Mouse (Mus musculus): ENCODE results near the gene Scn2b. TPM values are rescaled to one million over a fixed set of nuclear protein-coding genes. Genes with fewer than 3 reads are reported as not detected.
A peak's percentile ranks its signal among the peaks of the same experiment; 100 is the strongest.

Gene Scn2b
- polyA plus RNA-seq, 1 experiment: 0.58 TPM

GRCm38 (mm10) chr9:45088040-45088439 lies 29.5 kb upstream of the Scn2b start:
- Histone ChIP-seq H3K4me1 (ENCODE audit: control insufficient read depth, insufficient read depth, low read length) (no peaks in the 10 kb centered on the region), H3K36me3 (ENCODE audit: control insufficient read depth, insufficient read depth, low read length) (no peaks in the 10 kb centered on the region), H3K27me3 (replicated peaks; ENCODE audit: control insufficient read depth, insufficient read depth, low read length) (no peaks in the 10 kb centered on the region), H3K4me3 (ENCODE audit: insufficient read depth, low read depth, low read length) (no peak overlapping the region), H3K27ac (ENCODE audit: insufficient read depth, low read depth, low read length) (no peak overlapping the region)
- DNase-seq: no peak
- TF ChIP-seq CTCF (conservative IDR thresholded peaks at IDR 0.05; ENCODE audit: insufficient read depth, insufficient read length, low read depth, low read length) (no peak), POLR2A (IDR thresholded peaks at IDR 0.05; ENCODE audit: low read depth, low read length) (no peak)

GRCm38 (mm10) chr9:45090811-45091210 lies 26.8 kb upstream of the Scn2b start:
- 73% methylated on average over 3 of the region's 3 CpGs for WGBS
- no peaks in the 10 kb centered on the region for H3K36me3 ChIP-seq (ENCODE audit: control insufficient read depth, insufficient read depth, low read length)
- TF ChIP-seq CTCF (conservative IDR thresholded peaks at IDR 0.05; ENCODE audit: insufficient read depth, insufficient read length, low read depth, low read length) (0 out of 2 replicates have a peak, but pooled peaks have one; percentile 10), POLR2A (IDR thresholded peaks at IDR 0.05; ENCODE audit: low read depth, low read length) (no peak)
- H3K27me3 ChIP-seq (replicated peaks; ENCODE audit: control insufficient read depth, insufficient read depth, low read length): no peaks in the 10 kb centered on the region
- no peak overlapping the region for H3K4me3 ChIP-seq (ENCODE audit: insufficient read depth, low read depth, low read length)
- no peak overlapping the region for H3K27ac ChIP-seq (ENCODE audit: insufficient read depth, low read depth, low read length)
- DNase-seq: no peak
- H3K4me1 ChIP-seq (ENCODE audit: control insufficient read depth, insufficient read depth, low read length): no peaks in the 10 kb centered on the region

- Histone ChIP-seq H3K4me1 (ENCODE audit: control insufficient read depth, insufficient read depth, low read length) (no peaks in the 10 kb centered on the region), H3K27ac (ENCODE audit: insufficient read depth, low read depth, low read length) (0 out of 2 replicates have a peak overlapping the region, but pooled peaks have one; percentile 27), H3K27me3 (replicated peaks; ENCODE audit: control insufficient read depth, insufficient read depth, low read length) (no peaks in the 10 kb centered on the region), H3K36me3 (ENCODE audit: control insufficient read depth, insufficient read depth, low read length) (no peaks in the 10 kb centered on the region), H3K4me3 (ENCODE audit: insufficient read depth, low read depth, low read length) (no peak overlapping the region)
- DNase-seq: peak; percentile 59
- no peak for TF ChIP-seq CTCF (conservative IDR thresholded peaks at IDR 0.05; ENCODE audit: insufficient read depth, insufficient read length, low read depth, low read length)
- 58% methylated on average over 4 of the region's 4 CpGs for WGBS
Observed at GRCm38 (mm10) chr9:45092641-45093040, 24.9 kb upstream of the Scn2b start.

- Histone ChIP-seq H3K27ac (ENCODE audit: insufficient read depth, low read depth, low read length) (no peak overlapping the region), H3K36me3 (ENCODE audit: control insufficient read depth, insufficient read depth, low read length) (no peaks in the 10 kb centered on the region), H3K27me3 (replicated peaks; ENCODE audit: control insufficient read depth, insufficient read depth, low read length) (no peaks in the 10 kb centered on the region), H3K4me1 (ENCODE audit: control insufficient read depth, insufficient read depth, low read length) (no peaks in the 10 kb centered on the region), H3K4me3 (ENCODE audit: insufficient read depth, low read depth, low read length) (no peak overlapping the region)
- DNase-seq: peak; percentile 29
- WGBS: 75% methylated on average over 6 of the region's 6 CpGs
- TF ChIP-seq CTCF (conservative IDR thresholded peaks at IDR 0.05; ENCODE audit: insufficient read depth, insufficient read length, low read depth, low read length) (no peak), POLR2A (IDR thresholded peaks at IDR 0.05; ENCODE audit: low read depth, low read length) (no peak)
Observed at GRCm38 (mm10) chr9:45095149-45095937, 22.2 kb upstream of the Scn2b start.

GRCm38 (mm10) chr9:45097877-45098276 lies 19.7 kb upstream of the Scn2b start:
- TF ChIP-seq POLR2A (IDR thresholded peaks at IDR 0.05; ENCODE audit: low read depth, low read length): no peak
- no peak for TF ChIP-seq CTCF (conservative IDR thresholded peaks at IDR 0.05; ENCODE audit: insufficient read depth, insufficient read length, low read depth, low read length)
- 83% methylated on average over 5 of the region's 5 CpGs for WGBS
- Histone ChIP-seq H3K4me3 (ENCODE audit: insufficient read depth, low read depth, low read length) (no peak overlapping the region), H3K36me3 (ENCODE audit: control insufficient read depth, insufficient read depth, low read length) (no peaks in the 10 kb centered on the region), H3K4me1 (ENCODE audit: control insufficient read depth, insufficient read depth, low read length) (no peaks in the 10 kb centered on the region), H3K27ac (ENCODE audit: insufficient read depth, low read depth, low read length) (no peak overlapping the region), H3K27me3 (replicated peaks; ENCODE audit: control insufficient read depth, insufficient read depth, low read length) (no peaks in the 10 kb centered on the region)
- DNase-seq: no peak

- TF ChIP-seq CTCF (conservative IDR thresholded peaks at IDR 0.05; ENCODE audit: insufficient read depth, insufficient read length, low read depth, low read length): no peak
- no peak for TF ChIP-seq POLR2A (IDR thresholded peaks at IDR 0.05; ENCODE audit: low read depth, low read length)
- H3K4me1 ChIP-seq (ENCODE audit: control insufficient read depth, insufficient read depth, low read length): no peaks in the 10 kb centered on the region
- no peaks in the 10 kb centered on the region for H3K36me3 ChIP-seq (ENCODE audit: control insufficient read depth, insufficient read depth, low read length)
- no peaks in the 10 kb centered on the region for H3K27me3 ChIP-seq (replicated peaks; ENCODE audit: control insufficient read depth, insufficient read depth, low read length)
- no peak overlapping the region for H3K27ac ChIP-seq (ENCODE audit: insufficient read depth, low read depth, low read length)
- DNase-seq: no peak
- no peak overlapping the region for H3K4me3 ChIP-seq (ENCODE audit: insufficient read depth, low read depth, low read length)
- whole genome bisulfite sequencing: 34% methylated on average over 3 of the region's 3 CpGs
Observed at GRCm38 (mm10) chr9:45098426-45098825, 19.2 kb upstream of the Scn2b start.

- Histone ChIP-seq H3K4me1 (ENCODE audit: control insufficient read depth, insufficient read depth, low read length) (no peaks in the 10 kb centered on the region), H3K36me3 (ENCODE audit: control insufficient read depth, insufficient read depth, low read length) (no peaks in the 10 kb centered on the region), H3K27me3 (replicated peaks; ENCODE audit: control insufficient read depth, insufficient read depth, low read length) (no peaks in the 10 kb centered on the region), H3K4me3 (ENCODE audit: insufficient read depth, low read depth, low read length) (no peak overlapping the region), H3K27ac (ENCODE audit: insufficient read depth, low read depth, low read length) (no peak overlapping the region)
- TF ChIP-seq POLR2A (IDR thresholded peaks at IDR 0.05; ENCODE audit: low read depth, low read length) (no peak), CTCF (conservative IDR thresholded peaks at IDR 0.05; ENCODE audit: insufficient read depth, insufficient read length, low read depth, low read length) (no peak)
- WGBS: 76% methylated on average over 1 of the region's 1 CpGs
- no peak for DNase-seq
Observed at GRCm38 (mm10) chr9:45102528-45102927, 15.1 kb upstream of the Scn2b start.
